Mouse (Mus musculus): ENCODE measurements around the gene Rnf150.

The Rnf150 gene

GRCm38 (mm10) chr8:83028211-83028610 is 165.1 kb downstream of the Rnf150 start:
- no peak for DNase-seq

- DNase-seq = no peak
These were observed 169.6 kb downstream of the Rnf150 start for GRCm38 (mm10) chr8:83032800-83033199.

GRCm38 (mm10) chr8:83035141-83035540 is 172.0 kb downstream of the Rnf150 start:
- no peak for DNase-seq

- peak; percentile 9 for DNase-seq
These were observed 173.5 kb downstream of the Rnf150 start for GRCm38 (mm10) chr8:83036521-83037166.

GRCm38 (mm10) chr8:83037321-83037720 is 174.2 kb downstream of the Rnf150 start:
- no peak for DNase-seq

- DNase-seq = peak; percentile 47
These were observed 175.4 kb downstream of the Rnf150 start for GRCm38 (mm10) chr8:83038575-83038974.

- no peak for DNase-seq
These were observed 178.3 kb downstream of the Rnf150 start for GRCm38 (mm10) chr8:83041440-83041839.

GRCm38 (mm10) chr8:83046912-83047311 is 183.8 kb downstream of the Rnf150 start:
- no peak for DNase-seq

- no peak for DNase-seq
These were observed 185.4 kb downstream of the Rnf150 start for GRCm38 (mm10) chr8:83048527-83048926.

GRCm38 (mm10) chr8:83049171-83049601 is 186.0 kb downstream of the Rnf150 start:
- no peak for DNase-seq

GRCm38 (mm10) chr8:83049616-83050015 is 186.5 kb downstream of the Rnf150 start:
- peak; percentile 21 for DNase-seq

- DNase-seq = no peak
These were observed 189.7 kb downstream of the Rnf150 start for GRCm38 (mm10) chr8:83052896-83053295.

- DNase-seq = no peak
These were observed 191.6 kb downstream of the Rnf150 start for GRCm38 (mm10) chr8:83054801-83055200.

GRCm38 (mm10) chr8:83058951-83059350 is 195.8 kb downstream of the Rnf150 start:
- no peak for DNase-seq

GRCm38 (mm10) chr8:83060076-83060475 is 196.9 kb downstream of the Rnf150 start:
- DNase-seq = no peak

- DNase-seq = no peak
These were observed 198.1 kb downstream of the Rnf150 start for GRCm38 (mm10) chr8:83061257-83061656.

GRCm38 (mm10) chr8:83061873-83062272 is 198.7 kb downstream of the Rnf150 start:
- DNase-seq = no peak

- no peak for DNase-seq
These were observed 199.1 kb downstream of the Rnf150 start for GRCm38 (mm10) chr8:83062276-83062675.

GRCm38 (mm10) chr8:83064096-83064495 is 200.9 kb downstream of the Rnf150 start:
- peak; percentile 37 for DNase-seq

GRCm38 (mm10) chr8:83066076-83066475 is 202.9 kb downstream of the Rnf150 start:
- no peak for DNase-seq

- DNase-seq = no peak
These were observed 203.7 kb downstream of the Rnf150 start for GRCm38 (mm10) chr8:83066846-83067245.

- no peak for DNase-seq
These were observed 204.8 kb downstream of the Rnf150 start for GRCm38 (mm10) chr8:83067906-83068305.

GRCm38 (mm10) chr8:83074248-83074647 is 211.1 kb downstream of the Rnf150 start:
- no peak for DNase-seq

GRCm38 (mm10) chr8:83076621-83077020 is 213.5 kb downstream of the Rnf150 start:
- DNase-seq = no peak

GRCm38 (mm10) chr8:83077329-83077728 is 214.2 kb downstream of the Rnf150 start:
- DNase-seq = no peak

All from lung, postnatal 36 days (tissue).